ENCODE assay signal across 31 mouse cellular contexts in genomic region chr2:133455484-133456170, GRCm38 (mm10).
DNase-seq lines count a peak whose midpoint lies in the region; ATAC-seq lines count a peak whose summit lies in the region.
"Had no signal": no experiment of that assay in that cellular context is flagged by ENCODE, and none has a peak within 500 bp of the region (broad histone marks: within the 10 kb centered on the region; RNA-seq: fewer than 3 reads in every experiment).

No protein-coding gene starts in this region.

- no peaks in the 10 kb centered on the region for H3K4me1 ChIP-seq in lung, embryonic 15.5 days
- H3K4me1 ChIP-seq in intestine, embryonic 15.5 days (replicated peaks): no peaks in the 10 kb centered on the region
- no peaks in the 10 kb centered on the region for H3K4me1 ChIP-seq in stomach, embryonic 16.5 days (ENCODE audit: control insufficient read depth, insufficient read depth, low read length)
- H3K4me1 ChIP-seq: embryonic facial prominence, embryonic 12.5 days; embryonic facial prominence, embryonic 15.5 days; forebrain, embryonic 12.5 days; heart, embryonic 10.5 days; heart, embryonic 13.5 days had no signal

- H3K27ac ChIP-seq in lung, embryonic 15.5 days: no peak overlapping the region
- peak overlapping the region; percentile 49 for H3K27ac ChIP-seq in intestine, embryonic 15.5 days
- peak overlapping the region; percentile 77 for H3K27ac ChIP-seq in stomach, embryonic 16.5 days (ENCODE audit: low read length)
- H3K27ac ChIP-seq: embryonic facial prominence, embryonic 12.5 days; embryonic facial prominence, embryonic 15.5 days; forebrain, embryonic 12.5 days; heart, adult 2 months; heart, embryonic 10.5 days; heart, embryonic 13.5 days; hindbrain, embryonic 14.5 days; hindbrain, postnatal 0 days had no signal

- ATAC-seq in lung, embryonic 15.5 days (ENCODE audit: borderline replicate concordance, extremely low read depth, low FRiP score, low TSS enrichment): peak; percentile 27; the same call in 1 of the 2 replicates
- peak; percentile 96 for ATAC-seq in intestine, embryonic 15.5 days
- ATAC-seq in stomach, embryonic 16.5 days (ENCODE audit: insufficient read depth, low FRiP score): peak; percentile 94
- no peak for ATAC-seq in erythroblast, adult 5-6 weeks (replicated peaks; ENCODE audit: low FRiP score, poor library complexity, severe bottlenecking)
- ATAC-seq: forebrain, embryonic 16.5 days; hindbrain, postnatal 0 days; Patski had no signal

- H3K36me3 ChIP-seq in lung, embryonic 15.5 days: no peaks in the 10 kb centered on the region
- no peaks in the 10 kb centered on the region for H3K36me3 ChIP-seq in intestine, embryonic 15.5 days
- no peaks in the 10 kb centered on the region for H3K36me3 ChIP-seq in stomach, embryonic 16.5 days (ENCODE audit: control insufficient read depth, insufficient read depth, low read length)
- H3K36me3 ChIP-seq: embryonic facial prominence, embryonic 12.5 days; embryonic facial prominence, embryonic 15.5 days; forebrain, embryonic 12.5 days; G1E; heart, embryonic 10.5 days; heart, embryonic 13.5 days had no signal

- no peak for DNase-seq in lung, postnatal 25 days (ENCODE audit: low spot score)
- DNase-seq in large intestine, adult 2 months (ENCODE audit: low read depth, low spot score): peak; percentile 60
- DNase-seq in left cerebral cortex, postnatal 25 days (ENCODE audit: low spot score in 2 of 2): no peak
- no peak for DNase-seq in thymus, postnatal 0 days (ENCODE audit: low spot score)
- DNase-seq: adrenal gland, adult 2 months; adrenal gland, postnatal 14 days; B cell, adult 2 months; cerebellum, adult 11 months; cerebellum, adult 2 months; cerebellum, adult 9-11 months; cerebellum, postnatal 25 days; gastrocnemius, postnatal 25 days; heart, adult 2 months; heart, postnatal 14 days; heart, postnatal 4 days had no signal

- no peak overlapping the region for H3K9ac ChIP-seq in lung, embryonic 15.5 days
- H3K9ac ChIP-seq in intestine, embryonic 15.5 days: no peak overlapping the region
- no peak overlapping the region for H3K9ac ChIP-seq in stomach, embryonic 16.5 days (ENCODE audit: low read length)
- H3K9ac ChIP-seq: embryonic facial prominence, embryonic 12.5 days; embryonic facial prominence, embryonic 15.5 days; forebrain, embryonic 12.5 days; heart, embryonic 13.5 days; hindbrain, embryonic 14.5 days had no signal

- intact Hi-C loops in left cerebral cortex, postnatal 25 days (cut with DNase I): no loop called here

- WGBS in lung, embryonic 15.5 days: 51% methylated on average over 7 of the region's 7 CpGs
- 49% methylated on average over 7 of the region's 7 CpGs for WGBS in intestine, embryonic 15.5 days
- WGBS in large intestine, adult 2 months: 32% methylated on average over 7 of the region's 7 CpGs
- WGBS in stomach, embryonic 16.5 days: 52% methylated on average over 7 of the region's 7 CpGs

- no peak overlapping the region for H3K4me3 ChIP-seq in lung, embryonic 15.5 days
- no peak overlapping the region for H3K4me3 ChIP-seq in intestine, embryonic 15.5 days (replicated peaks)
- H3K4me3 ChIP-seq in stomach, embryonic 16.5 days (replicated peaks; ENCODE audit: low read length): no peak overlapping the region
- H3K4me3 ChIP-seq: embryonic facial prominence, embryonic 12.5 days; embryonic facial prominence, embryonic 15.5 days; erythroblast, embryonic 14.5 days; forebrain, embryonic 12.5 days; heart, adult 2 months; heart, embryonic 10.5 days; heart, embryonic 13.5 days had no signal

- H3K4me2 ChIP-seq in lung, embryonic 15.5 days: no peak overlapping the region
- no peak overlapping the region for H3K4me2 ChIP-seq in intestine, embryonic 15.5 days (replicated peaks)
- H3K4me2 ChIP-seq in stomach, embryonic 16.5 days (ENCODE audit: low read depth, low read length): no peak overlapping the region
- H3K4me2 ChIP-seq: embryonic facial prominence, embryonic 12.5 days; embryonic facial prominence, embryonic 15.5 days; forebrain, embryonic 12.5 days; heart, embryonic 13.5 days; hindbrain, embryonic 14.5 days had no signal

- no peaks in the 10 kb centered on the region for H3K9me3 ChIP-seq in lung, embryonic 15.5 days
- H3K9me3 ChIP-seq in intestine, embryonic 15.5 days: no peaks in the 10 kb centered on the region
- no peaks in the 10 kb centered on the region for H3K9me3 ChIP-seq in stomach, embryonic 16.5 days (replicated peaks; ENCODE audit: control insufficient read depth, low read length)
- H3K9me3 ChIP-seq: embryonic facial prominence, embryonic 12.5 days; embryonic facial prominence, embryonic 15.5 days; forebrain, embryonic 12.5 days; heart, embryonic 10.5 days; heart, embryonic 13.5 days had no signal

- H3K27me3 ChIP-seq in lung, embryonic 15.5 days: no peaks in the 10 kb centered on the region
- H3K27me3 ChIP-seq in intestine, embryonic 15.5 days (replicated peaks): no peaks in the 10 kb centered on the region
- H3K27me3 ChIP-seq in stomach, embryonic 16.5 days (ENCODE audit: control insufficient read depth, insufficient read depth, low read length): no peaks in the 10 kb centered on the region
- H3K27me3 ChIP-seq: CH12.LX; embryonic facial prominence, embryonic 12.5 days; embryonic facial prominence, embryonic 15.5 days; forebrain, embryonic 12.5 days; heart, embryonic 13.5 days; Patski had no signal
